Mouse (Mus musculus) kidney, adult 2 months (tissue): ENCODE measurements around the gene Hint1.

Experiments used
- CTCF ChIP-seq: fragments of 200-500 bp; conservative IDR thresholded peaks from 2 replicates; pipeline ENCODE4 v1.5.1; 2011; ENCODE audit warnings: low read depth, mild to moderate bottlenecking, control low read depth, low read length, moderate library complexity, mixed read lengths; ENCODE audit not compliant: insufficient read depth, insufficient read length
- POLR2A ChIP-seq: fragments of 200-500 bp; IDR thresholded peaks from one replicate; pipeline ENCODE4 v1.6.1; 2011; ENCODE audit warnings: low read depth, low read length, control low read depth

GRCm38 (mm10) chr11:54906466-54906865 lies 40.3 kb downstream of the Hint1 start:
- TF ChIP-seq CTCF (no peak), POLR2A (peak; percentile 18)
